Mouse (Mus musculus) right cerebral cortex, adult 18-20 months (tissue): ENCODE measurements around the gene Tmeff2.
A peak's percentile ranks its signal among the peaks of the same experiment; 100 is the strongest.

Source experiments
- DNase-seq: peaks from one replicate; pipeline ENCODE4 v3.0.0; 2022; ENCODE audit warnings: mixed read lengths

Tmeff2 gene

DNA sequence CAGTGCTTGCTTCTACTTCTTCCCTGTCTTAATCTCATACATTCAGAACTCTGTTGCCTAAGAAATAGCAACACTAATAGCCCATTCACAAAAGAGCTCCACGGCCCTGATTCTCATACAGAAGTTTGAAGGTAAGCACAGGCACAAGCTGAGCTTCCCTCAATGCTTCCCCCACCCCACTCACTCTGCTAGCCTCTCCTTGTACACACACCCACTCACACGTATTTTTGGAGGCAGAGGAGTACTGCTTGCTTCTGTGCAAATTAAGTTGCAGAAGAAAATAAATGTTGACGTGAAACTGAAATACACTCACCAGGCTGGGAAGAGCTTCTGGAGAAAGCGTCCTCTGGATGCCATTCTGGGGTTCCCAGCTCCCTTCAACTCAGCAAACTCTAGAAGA lies 80.1 kb downstream of the Tmeff2 start:
- DNase-seq: peak; percentile 88

DNA sequence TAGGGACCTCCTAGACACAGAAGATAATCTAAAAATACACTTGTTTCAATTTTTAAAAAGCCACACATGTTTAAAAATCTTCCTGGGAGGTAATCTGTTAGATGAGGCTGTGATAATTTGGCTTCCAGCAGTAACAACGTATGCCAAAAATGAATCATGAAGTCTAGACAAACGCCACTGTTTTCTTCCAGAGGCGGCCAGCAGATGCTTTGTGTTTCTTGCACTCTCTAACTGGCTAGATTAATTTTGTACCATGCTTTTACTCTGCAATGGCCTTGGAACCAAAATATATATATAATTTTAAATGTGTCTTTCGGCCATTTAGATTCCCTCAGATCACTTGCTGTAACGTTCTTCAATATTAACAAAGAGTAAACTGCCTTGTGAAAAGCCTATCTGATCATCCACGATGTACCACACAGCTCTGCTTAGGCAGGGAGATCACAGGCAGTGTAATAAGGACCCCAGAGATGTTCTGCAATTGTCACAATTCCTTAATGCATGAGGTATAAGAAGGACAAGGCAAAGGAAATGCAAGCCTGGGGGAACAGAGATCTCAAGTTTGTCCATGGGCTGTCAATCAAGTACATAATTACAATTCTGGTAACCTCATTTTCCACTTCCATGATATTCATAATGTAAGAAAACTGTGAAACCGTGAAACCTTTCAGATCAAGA lies 80.8 kb downstream of the Tmeff2 start:
- DNase-seq: no peak

DNA sequence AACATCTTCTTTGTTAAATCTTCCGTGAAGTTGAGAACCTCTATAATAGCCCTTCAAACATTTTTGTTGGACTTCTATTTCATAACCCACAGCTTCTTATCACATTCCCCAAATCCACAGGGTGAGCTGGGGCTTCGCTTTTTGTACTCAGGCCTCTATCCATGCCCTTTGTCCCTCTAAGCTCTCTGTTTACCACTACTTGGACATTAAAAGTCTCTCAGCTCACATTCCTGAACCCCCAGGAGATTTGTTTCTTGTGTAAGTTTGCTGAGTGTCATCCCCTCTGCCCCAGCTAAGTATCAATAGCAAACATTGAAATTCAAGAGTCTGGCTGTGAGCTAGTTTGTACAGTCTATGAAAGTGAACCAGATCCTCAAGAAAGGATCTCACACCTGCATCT lies 90.2 kb downstream of the Tmeff2 start:
- no peak for DNase-seq

DNA sequence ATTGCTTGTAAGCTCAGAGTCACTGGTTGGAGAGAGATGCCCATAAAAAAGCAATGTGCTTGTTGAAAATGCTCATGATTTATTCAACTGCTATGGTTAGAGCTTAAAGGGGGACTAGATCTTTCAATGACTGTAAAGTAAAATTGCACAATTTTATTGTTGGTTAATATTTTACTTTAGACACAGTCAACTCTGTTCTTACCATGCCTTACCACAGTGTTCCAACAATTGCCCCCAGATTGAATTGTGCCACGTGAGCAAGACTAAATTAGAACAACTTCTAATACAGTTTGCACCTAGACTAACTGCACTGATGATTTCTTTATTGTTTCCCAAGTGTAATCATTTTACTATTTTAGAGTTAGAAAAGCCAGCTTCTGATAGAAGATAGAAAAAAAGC lies 94.1 kb downstream of the Tmeff2 start:
- no peak for DNase-seq

DNA sequence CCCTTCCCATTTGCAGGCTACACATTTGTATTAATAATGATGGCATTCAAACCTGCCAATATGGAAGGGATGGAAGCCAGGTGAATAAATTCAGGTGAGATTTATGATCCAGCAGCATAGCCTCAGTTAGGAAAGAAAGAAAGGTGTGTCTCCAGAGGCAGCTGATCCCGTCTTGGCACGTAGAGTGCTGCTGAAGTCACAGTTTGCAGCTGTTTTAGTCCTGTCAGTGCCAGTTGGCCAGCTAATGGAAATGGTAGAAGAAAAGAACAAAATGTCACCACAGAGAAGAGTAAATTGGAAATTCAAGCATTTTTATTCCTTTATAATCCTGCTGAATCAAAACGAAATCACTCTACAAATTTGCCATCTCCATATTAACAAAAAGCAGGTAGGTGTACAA lies 99.3 kb downstream of the Tmeff2 start:
- DNase-seq: no peak

DNA sequence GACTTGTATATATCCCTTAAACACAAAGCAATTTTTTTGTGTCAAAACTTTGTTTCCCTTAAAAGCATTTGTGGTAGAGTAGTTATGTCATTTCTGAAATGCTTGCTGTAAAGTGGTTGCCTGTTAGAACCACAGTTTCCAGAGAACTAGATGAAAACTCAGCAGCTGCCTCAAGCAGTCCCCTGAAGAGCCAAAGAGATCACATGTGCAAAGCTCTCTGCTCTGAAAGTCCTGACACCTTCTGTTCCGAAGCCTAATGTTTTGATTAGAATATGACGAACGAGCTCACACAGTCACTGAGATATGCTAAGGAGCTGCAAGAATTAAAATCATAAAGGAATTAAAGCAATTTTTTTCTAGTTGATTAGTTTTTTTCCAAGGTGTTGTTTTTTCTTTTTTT lies 107.9 kb downstream of the Tmeff2 start:
- DNase-seq: no peak

DNA sequence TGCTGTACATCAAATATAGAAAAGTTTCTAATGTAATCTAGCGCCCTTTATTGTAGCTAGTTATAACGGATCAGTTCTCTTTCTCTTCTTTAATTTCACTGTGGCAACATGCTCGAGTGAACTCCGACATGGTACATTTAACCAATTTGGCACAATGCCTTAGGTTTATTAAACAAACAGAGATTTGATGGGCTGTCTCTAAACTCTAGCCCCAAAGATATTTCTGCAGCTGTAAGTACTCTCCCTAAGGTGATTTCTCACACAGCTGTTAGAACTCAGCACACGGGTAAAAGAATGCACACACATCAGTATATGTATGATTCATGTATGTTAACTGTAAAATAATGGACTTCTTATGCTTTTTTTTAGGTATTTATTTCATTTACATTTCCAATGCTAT lies 139.8 kb downstream of the Tmeff2 start:
- DNase-seq: no peak

DNA sequence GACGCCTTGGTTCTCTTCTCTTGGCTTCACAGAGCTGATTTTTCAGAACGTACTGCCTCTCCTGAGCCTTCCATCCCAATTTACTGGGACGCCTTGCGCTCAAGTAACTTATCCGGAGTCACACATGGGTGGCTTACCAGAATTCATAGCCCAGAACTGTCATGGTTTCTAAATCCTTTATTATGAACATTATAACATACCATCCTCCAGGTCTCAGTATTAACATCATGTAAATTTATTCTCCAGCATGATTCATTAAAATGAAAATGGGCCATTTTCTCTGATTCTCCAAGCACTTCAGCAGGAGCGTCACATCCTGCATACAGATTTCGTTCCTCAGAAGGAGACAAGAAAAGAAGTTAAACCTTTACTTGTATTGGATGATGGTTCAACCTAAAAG lies 144.4 kb downstream of the Tmeff2 start:
- DNase-seq: peak; percentile 13

DNA sequence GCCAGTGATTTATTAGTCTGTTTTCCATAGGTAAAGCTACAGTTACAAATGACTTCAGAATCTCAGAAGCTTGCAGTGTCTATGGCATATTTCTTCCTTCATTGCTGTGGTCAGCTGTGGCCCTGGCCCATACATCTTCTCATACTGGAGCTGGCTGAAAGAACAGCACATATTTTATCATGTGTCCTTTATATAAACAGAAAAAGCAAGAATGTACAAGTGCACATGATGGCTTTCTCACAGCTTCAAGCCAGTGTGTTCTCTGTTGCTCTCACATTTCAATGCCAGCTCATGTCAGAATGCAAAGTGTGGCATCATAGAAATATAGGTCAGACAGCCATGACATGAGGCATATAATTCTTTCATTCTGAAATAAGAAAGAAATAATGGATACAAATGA lies 164.1 kb downstream of the Tmeff2 start:
- no peak for DNase-seq

DNA sequence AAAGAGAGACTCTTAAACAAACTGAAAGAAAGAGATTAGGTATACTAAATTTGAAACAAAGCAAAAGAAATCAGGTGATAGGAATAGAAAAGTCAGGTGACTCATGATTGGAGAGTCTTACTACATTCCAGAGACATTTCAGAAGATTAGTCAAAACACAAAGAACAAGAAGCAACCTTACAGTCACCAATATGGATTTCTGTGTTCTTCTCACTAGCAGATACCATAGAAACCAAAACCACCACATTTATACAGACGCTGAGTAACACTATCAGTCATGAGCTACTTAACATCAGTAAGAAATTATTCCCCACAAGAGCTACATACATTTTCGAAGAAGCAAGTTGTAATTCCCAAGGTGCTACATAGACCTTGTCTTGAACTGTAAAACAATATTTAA lies 165.2 kb downstream of the Tmeff2 start:
- DNase-seq: no peak

DNA sequence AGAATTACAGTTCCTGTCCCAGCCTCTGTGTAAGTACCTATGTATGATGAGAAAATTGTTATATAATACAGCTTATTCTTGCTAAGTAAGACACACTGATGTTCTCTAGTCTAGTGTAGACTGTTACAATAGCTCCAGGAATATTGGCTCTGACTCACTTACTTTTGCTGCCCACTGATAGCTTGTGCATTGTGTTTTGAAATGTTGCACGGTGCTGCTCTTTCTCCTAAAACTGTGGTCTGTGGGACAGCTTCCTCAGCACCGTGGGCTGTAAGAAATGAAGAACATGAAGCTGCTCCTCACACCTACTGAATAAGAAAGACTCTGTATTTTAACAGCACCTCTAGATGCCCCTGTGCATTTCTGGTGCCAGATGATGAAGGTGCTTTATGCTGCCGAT lies 168.4 kb downstream of the Tmeff2 start:
- peak; percentile 45 for DNase-seq

DNA sequence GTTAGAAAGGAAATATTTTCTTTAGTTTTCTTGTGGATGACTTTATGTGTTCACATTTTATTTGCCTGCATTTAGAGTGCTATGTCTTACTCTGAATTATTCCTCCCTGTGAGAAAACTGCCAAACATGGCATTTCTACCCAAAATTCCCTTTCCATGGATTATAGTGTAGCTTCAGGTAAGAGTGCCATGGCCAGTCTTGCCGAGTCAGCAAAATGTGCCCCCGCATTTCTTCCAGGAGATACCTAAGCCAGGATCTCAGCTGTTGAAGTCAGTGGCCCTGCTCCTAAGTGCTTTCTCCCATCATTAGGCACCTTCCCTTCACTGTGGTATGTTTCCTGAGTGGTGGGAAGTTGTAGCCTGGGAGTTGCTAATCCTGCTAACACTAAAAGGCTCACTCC lies 168.8 kb downstream of the Tmeff2 start:
- no peak for DNase-seq

DNA sequence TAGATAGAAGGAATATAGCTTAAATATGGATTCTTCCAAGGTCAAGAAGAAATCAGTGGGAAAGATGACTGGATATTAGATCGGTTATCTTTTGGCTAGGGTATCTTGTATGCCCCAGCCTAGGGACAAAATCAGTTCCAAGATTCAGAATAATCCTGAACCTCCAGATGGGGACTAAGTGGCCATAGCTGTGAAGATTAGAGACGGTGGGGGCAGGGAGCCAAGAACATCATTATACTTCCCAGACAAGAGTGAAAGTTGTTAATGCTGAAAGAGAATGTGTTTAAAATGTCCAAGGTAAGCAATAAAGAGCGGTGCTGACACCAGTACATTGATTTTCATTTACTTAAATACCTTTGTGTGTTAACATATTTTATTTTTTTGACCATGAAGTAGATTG lies 173.6 kb downstream of the Tmeff2 start:
- no peak for DNase-seq

DNA sequence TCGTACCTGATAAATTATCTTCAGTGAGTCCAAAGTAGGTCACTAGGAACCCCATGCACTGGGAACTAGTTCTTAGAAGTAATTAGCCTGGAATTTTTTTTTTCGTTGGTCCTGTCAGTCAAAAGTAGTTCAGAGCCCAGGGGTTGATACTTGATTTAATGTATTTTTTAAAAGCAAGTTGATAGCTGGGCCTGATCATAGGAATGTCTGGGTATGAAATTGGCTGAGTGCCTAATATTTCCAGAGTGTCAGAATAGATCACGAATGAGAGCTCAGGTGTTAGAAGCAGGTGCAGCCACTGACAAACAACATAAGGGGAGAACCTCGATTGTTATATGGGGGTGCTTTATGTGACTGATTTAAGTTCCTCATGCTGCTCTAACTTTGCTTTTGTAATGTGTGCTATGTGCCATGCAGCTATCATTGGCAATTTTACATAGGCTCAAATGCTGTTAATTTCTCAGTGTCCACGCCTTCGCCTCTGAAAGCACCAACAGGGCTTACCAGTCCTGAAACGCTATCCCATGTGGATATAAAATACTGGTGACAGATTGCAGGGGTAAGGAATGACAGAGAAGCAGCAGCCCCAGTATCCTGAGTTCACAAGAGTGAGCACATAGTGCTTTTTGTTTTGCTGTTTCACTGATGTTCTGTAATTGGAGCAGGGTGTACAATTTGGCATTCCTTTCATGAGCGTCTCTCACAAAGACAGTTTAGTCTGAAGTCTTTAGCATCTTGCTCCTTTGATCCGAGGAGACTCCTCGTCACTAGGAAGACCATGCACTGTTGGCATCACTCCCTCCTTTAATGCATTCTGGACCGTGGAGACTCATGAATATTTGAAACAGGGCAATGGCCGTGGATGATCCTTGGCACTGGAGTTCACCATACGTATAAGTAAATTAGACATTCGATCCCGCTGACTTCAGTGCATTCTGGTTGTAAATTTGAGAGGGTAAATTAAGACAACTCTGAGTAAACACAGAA lies 175.6 kb downstream of the Tmeff2 start:
- no peak for DNase-seq

DNA sequence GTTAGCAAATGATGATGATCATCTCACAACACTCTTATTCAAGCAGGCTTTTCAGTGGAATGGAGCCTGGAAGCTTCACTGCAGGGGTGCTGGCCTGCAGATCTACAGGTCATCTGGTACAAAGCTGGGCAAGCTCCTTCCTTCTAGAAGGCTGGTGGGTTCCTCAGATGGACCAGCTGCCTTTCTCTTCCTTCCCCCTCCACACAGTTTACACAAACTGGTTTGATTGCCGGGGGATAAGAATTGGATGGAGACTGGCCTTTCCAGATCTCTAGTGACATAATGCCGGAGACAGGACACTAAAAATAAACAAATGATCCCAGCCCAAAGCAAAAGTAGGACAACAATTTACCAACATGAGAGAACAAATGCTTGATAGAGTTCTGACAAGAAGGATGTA lies 188.5 kb downstream of the Tmeff2 start:
- no peak for DNase-seq

DNA sequence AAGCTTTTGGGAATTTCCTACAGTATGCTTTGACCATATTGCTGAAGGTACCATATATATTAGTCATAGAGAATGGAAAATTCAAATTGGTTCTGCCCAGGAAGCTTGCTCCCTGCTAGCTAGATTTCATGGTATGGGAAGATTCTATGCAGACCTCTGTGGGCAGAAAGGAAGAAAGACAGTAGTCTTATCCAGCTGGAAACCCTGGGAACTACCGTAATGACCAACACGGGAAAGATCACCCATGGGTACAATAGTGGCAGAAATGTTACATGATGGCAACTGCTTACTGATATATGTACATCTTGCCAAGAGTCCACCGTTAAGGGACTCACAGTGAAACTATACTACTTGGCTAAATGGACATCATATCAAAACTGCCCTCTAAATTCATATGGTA lies 189.4 kb downstream of the Tmeff2 start:
- DNase-seq: no peak

DNA sequence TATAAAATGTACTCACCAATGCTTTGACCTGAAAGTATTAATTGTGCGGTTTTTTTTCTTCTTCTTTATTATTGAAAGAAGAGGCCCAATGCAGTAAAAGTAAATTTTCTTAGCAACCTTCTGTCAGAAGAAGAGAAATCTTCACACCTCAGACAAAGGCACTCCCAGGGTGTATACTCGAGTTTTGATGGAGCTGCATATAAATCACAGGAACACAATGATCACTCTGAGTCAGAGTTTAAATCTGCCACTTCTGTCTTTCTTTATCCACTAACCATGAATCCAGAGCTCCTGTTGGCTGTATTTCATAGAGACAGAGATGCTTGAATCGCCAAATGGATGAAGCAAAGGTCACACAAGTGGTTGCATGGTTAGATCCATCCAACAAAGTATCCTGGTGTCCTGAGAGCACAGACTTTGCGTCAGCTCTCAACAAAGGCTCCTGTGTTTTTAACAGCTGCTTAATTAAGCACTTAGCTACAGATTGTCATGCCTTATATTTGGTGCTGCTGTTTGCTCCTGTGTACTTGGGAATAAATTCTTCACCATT lies 189.8 kb downstream of the Tmeff2 start:
- DNase-seq: no peak

DNA sequence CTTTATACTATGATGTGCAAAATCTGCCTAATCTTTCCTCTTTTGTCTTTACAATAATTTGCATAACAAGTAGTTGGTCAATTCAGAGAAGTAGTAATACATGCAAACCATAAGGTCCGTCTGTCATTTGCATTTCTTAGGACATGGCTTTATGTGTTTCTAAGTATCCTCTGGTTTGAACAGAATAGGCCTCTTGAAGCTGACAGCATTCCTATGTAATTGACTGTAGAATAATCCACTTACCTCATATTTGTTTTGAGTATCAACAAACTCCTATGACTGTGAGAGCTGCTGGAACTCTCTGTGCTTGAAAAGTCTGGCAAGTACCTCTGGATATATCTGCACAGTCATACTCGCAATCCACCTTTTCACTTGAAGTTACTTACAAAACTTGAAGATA lies 194.3 kb downstream of the Tmeff2 start:
- no peak for DNase-seq

DNA sequence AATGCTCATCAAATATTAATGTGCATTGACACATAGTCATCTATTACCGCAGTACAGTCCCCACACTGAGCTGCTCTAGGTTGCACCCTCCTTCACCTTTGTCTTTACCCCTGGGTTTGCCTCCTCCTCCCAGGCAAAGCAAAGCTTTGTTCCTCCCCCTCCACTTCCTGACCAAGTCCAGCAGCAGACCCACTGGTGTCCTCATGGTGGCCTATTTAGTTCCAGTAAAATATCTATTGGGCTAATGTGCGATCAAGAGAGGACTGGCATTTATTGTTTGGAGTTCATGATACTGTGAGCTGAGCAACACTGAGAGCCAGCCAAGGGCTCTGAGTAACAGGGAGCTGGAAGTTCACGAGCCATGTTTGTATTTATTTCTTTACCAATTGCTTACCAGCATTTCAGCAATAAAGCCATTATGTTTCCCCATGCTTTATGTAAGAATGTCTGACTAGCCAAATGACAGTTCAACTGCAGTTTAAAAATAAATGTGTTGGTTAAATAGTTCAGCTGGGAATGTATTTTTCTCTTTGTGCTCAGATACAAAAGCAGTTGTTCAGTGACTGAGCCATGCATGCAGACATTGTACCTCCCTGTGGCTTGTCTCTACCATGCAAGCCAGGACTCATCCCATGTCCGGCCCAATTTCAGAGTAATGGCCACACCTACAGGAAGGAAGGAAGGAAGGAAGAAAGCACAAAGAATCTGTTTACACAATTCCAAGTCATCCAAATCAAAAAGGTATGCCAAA lies 196.6 kb downstream of the Tmeff2 start:
- DNase-seq: no peak

DNA sequence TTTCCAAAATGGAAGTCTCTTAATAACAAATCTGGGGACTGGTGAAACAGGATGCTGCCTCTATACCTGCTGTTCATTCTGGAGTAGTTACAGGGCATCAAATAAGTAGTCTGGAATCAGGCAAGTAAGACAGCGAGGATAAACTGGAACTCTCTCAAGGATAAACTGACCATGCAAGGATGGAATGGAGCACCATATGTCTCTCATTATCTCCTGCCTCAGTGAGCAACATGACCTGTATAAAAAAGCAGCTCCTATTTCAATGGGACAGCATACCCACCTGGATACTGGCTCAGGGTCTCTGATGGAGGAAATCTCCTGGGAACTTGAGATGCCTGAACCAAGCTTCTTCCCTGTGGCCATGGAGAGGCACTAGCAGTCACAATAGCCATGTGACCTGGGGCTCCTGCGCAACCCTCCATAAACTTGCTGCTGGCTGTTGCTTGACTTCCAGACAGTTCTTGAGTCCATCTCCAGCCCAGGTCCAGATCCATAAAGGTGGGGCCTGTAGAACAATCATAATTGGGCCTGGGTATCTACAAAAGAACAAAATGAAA lies 200.7 kb downstream of the Tmeff2 start:
- no peak for DNase-seq

DNA sequence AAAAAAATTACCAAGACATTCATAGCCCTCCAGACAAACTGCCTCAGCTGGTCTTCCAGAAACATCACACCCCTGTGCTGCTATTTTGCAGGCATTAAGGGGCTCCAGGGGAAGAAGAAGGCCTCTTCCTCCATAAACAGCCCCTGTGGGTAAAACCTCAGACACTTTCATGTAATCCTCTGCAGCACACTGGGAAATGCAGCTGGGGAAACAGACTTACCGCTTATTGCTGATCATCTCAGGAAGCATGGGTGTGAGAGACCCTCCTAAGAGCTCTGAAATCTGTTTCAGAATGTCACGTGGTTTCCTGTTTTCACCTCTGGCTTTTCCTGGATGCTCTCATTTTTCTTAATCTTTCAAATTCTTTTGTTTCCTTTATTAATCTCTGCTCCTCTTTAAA lies 204.3 kb downstream of the Tmeff2 start:
- no peak for DNase-seq

DNA sequence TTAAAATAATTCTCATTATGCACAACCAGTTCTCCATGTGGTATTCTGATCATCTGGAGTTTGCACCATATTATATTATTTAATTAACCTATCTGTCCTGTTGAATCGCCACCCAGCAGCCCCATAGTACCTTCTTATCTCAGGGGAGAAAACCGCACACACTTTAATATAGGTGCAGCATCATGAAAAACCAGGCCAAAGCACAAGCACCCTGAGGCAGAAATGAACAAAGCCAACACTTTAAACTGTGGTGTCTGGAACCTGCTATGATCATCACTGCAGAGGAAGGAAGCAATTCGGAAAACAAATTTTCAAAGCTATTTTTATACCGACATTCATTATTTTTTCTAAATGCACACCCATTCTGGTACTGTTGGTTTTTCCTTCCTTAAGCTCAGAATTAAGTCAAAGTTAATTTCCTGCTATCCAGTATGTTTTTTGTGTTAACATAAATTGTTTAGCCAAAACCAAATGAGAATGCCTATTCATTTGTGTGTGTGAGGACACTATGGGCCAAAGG lies 206.0 kb downstream of the Tmeff2 start:
- DNase-seq: no peak

DNA sequence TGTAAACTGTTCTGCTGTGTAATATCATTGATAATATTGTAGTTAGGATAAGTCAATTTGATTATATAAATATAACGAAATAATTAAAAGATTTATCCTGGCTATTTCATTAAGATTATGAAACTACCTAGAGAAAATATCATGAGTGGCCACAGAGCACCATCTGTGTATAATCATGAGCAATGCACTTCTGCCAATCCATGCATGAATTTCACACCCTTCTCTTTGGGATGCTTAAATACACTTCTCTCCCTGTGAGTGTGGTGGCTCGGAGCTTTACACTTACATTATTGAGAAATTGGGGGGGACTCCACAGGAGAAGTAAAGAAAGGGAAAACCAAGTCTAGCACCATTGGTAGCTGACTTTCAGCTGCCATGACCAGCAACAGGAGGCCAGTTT lies 206.9 kb downstream of the Tmeff2 start:
- DNase-seq: no peak
